Mouse (Mus musculus) midbrain, postnatal 0 days (tissue): Measurements from ENCODE around the gene Apoa4. TPM values are rescaled to one million over a fixed set of nuclear protein-coding genes. Genes with fewer than 3 reads are reported as not detected.
A peak's percentile ranks its signal among the peaks of the same experiment; 100 is the strongest.

Experiments used
- ATAC-seq: fragments of 200-750 bp; cut with Nextera tagmentation; 2 replicates; pipeline ENCODE4 v1.8.0; 2017; ENCODE audit warnings: moderate number of reproducible peaks, mild to moderate bottlenecking, moderate TSS enrichment, moderate library complexity; ENCODE audit not compliant: low FRiP score
- DNase-seq: peaks from one replicate; pipeline ENCODE4 v3.0.0-alpha.2; 2015; ENCODE audit warnings: low spot score
- H3K27ac ChIP-seq: fragments of 300-500 bp; sonication (generic); 2 replicates; pipeline ENCODE4 v1.5.1; 2014; ENCODE audit warnings: low read depth, mild to moderate bottlenecking, low read length, mixed read lengths
- H3K27me3 ChIP-seq: fragments of 300-500 bp; sonication (generic); 2 replicates; pipeline ENCODE4 v1.6.1; 2014; ENCODE audit warnings: low read length, control low read depth, mixed read lengths; ENCODE audit not compliant: insufficient read depth
- H3K36me3 ChIP-seq: fragments of 300-500 bp; sonication (generic); 2 replicates; pipeline ENCODE4 v1.6.1; 2014; ENCODE audit warnings: low read length, control low read depth, mixed read lengths; ENCODE audit not compliant: insufficient read depth
- H3K4me1 ChIP-seq: fragments of 300-500 bp; sonication (generic); 2 replicates; pipeline ENCODE4 v1.6.1; 2014; ENCODE audit warnings: mild to moderate bottlenecking, control low read depth, antibody characterized with exemption, low read length, mixed read lengths; ENCODE audit not compliant: insufficient read depth
- H3K4me2 ChIP-seq: fragments of 300-500 bp; sonication (generic); 2 replicates; pipeline ENCODE4 v1.6.1; 2014; ENCODE audit warnings: low read depth, mild to moderate bottlenecking, low read length, mixed read lengths; ENCODE audit not compliant: poor library complexity, severe bottlenecking
- H3K4me3 ChIP-seq: fragments of 300-500 bp; sonication (generic); 2 replicates; pipeline ENCODE4 v1.5.1; 2014; ENCODE audit warnings: low read depth, mild to moderate bottlenecking, low read length, moderate library complexity
- H3K9ac ChIP-seq: fragments of 300-500 bp; sonication (generic); replicated peaks from 2 replicates; pipeline ENCODE4 v1.6.1; 2014; ENCODE audit warnings: mild to moderate bottlenecking, low read length, moderate library complexity, mixed read lengths; ENCODE audit not compliant: poor library complexity, severe bottlenecking
- H3K9me3 ChIP-seq: fragments of 300-500 bp; sonication (generic); 2 replicates; pipeline ENCODE4 v1.6.1; 2016; ENCODE audit warnings: low read length, control low read depth
- CTCF ChIP-seq: IDR thresholded peaks from 2 replicates; pipeline ENCODE4 v1.5.1; 2016; ENCODE audit warnings: antibody characterized with exemption, mild to moderate bottlenecking
- WGBS: fragments of 180-500 bp; shearing (Covaris S2); extraction: QIAGEN DNeasy Blood & Tissue Kit; methylation state at CpG from one replicate; pipeline ENCODE4 v1.1.7; 2014; 5-methylcytosine and 5-hydroxymethylcytosine counted together
- polyA plus RNA-seq: library from polyadenylated mRNA; unstranded; fragments of >200 nt; fragmentation: Nextera tagmentation; extraction: Ambion mirVana; gene quantifications from 2 replicates; pipeline ENCODE4 v1.2.1, GENCODE M21; 2015
- total RNA-seq: library from RNA; depleted of rRNA; stranded (reverse); fragments of >200 nt; gene quantifications from 2 replicates; pipeline ENCODE4 v1.2.3, GENCODE M21; 2014

Gene Apoa4
- total and polyA plus RNA-seq, 2 experiments from 2014 or later = not detected

GRCm38 (mm10) chr9:46230450-46230975 is 10.0 kb upstream of the Apoa4 start:
- no peaks in the 10 kb centered on the region for H3K27me3 ChIP-seq
- H3K9me3 ChIP-seq = no peaks in the 10 kb centered on the region
- peak; percentile 17 for DNase-seq
- no peaks in the 10 kb centered on the region for H3K36me3 ChIP-seq
- TF ChIP-seq CTCF = no peak
- peak overlapping the region; percentile 46 for H3K4me3 ChIP-seq
- peak overlapping the region; percentile 75 for H3K27ac ChIP-seq
- H3K4me1 ChIP-seq = no peaks in the 10 kb centered on the region
- 15% methylated on average over 13 of the region's 13 CpGs for WGBS
- H3K9ac ChIP-seq = peak overlapping the region; percentile 47
- H3K4me2 ChIP-seq = peak overlapping the region; percentile 74
- no peak; the same call in none of the 2 replicates for ATAC-seq

- H3K4me3 ChIP-seq = no peak overlapping the region
- no peaks in the 10 kb centered on the region for H3K9me3 ChIP-seq
- H3K4me1 ChIP-seq = no peaks in the 10 kb centered on the region
- no peak for TF ChIP-seq CTCF
- H3K27me3 ChIP-seq = no peaks in the 10 kb centered on the region
- no peak for DNase-seq
- 87% methylated on average over 6 of the region's 6 CpGs for WGBS
- no peak overlapping the region for H3K9ac ChIP-seq
- no peak for ATAC-seq
- H3K27ac ChIP-seq = no peak overlapping the region
- no peaks in the 10 kb centered on the region for H3K36me3 ChIP-seq
- H3K4me2 ChIP-seq = no peak overlapping the region
These were observed 5.3 kb upstream of the Apoa4 start for GRCm38 (mm10) chr9:46235196-46235595.

GRCm38 (mm10) chr9:46235596-46235648 is 5.1 kb upstream of the Apoa4 start, which contains the start of gene Apoc3:
TSS of gene Apoc3 (minus strand) at chr9:46235636.
- H3K27ac ChIP-seq = no peak within 1 kb of the TSS
- H3K36me3 ChIP-seq = no peaks in the 10 kb centered on the region
- H3K4me3 ChIP-seq = no peak within 1 kb of the TSS
- ATAC-seq = no peak
- DNase-seq = no peak
- H3K4me2 ChIP-seq = no peak within 1 kb of the TSS
- H3K27me3 ChIP-seq = no peaks in the 10 kb centered on the region
- no peaks in the 10 kb centered on the region for H3K4me1 ChIP-seq
- no peak for TF ChIP-seq CTCF
- no peak within 1 kb of the TSS for H3K9ac ChIP-seq
- H3K9me3 ChIP-seq = no peaks in the 10 kb centered on the region

GRCm38 (mm10) chr9:46235649-46236048 is 4.8 kb upstream of the Apoa4 start:
- no peak overlapping the region for H3K27ac ChIP-seq
- no peaks in the 10 kb centered on the region for H3K4me1 ChIP-seq
- H3K9ac ChIP-seq = no peak overlapping the region
- H3K9me3 ChIP-seq = no peaks in the 10 kb centered on the region
- DNase-seq (no peak), ATAC-seq (no peak)
- H3K4me2 ChIP-seq = no peak overlapping the region
- no peak for TF ChIP-seq CTCF
- H3K4me3 ChIP-seq = no peak overlapping the region
- H3K36me3 ChIP-seq = no peaks in the 10 kb centered on the region
- WGBS = 51% methylated on average over 4 of the region's 4 CpGs
- H3K27me3 ChIP-seq = no peaks in the 10 kb centered on the region

- H3K9me3 ChIP-seq = no peaks in the 10 kb centered on the region
- no peak overlapping the region for H3K4me2 ChIP-seq
- no peak overlapping the region for H3K27ac ChIP-seq
- no peak overlapping the region for H3K4me3 ChIP-seq
- no peak for DNase-seq
- no peak overlapping the region for H3K9ac ChIP-seq
- no peaks in the 10 kb centered on the region for H3K36me3 ChIP-seq
- no peak for TF ChIP-seq CTCF
- H3K27me3 ChIP-seq = no peaks in the 10 kb centered on the region
- no peak for ATAC-seq
- no peaks in the 10 kb centered on the region for H3K4me1 ChIP-seq
- WGBS = 90% methylated on average over 7 of the region's 7 CpGs
These were observed 1.6 kb upstream of the Apoa4 start for GRCm38 (mm10) chr9:46238850-46239249.

GRCm38 (mm10) chr9:46241818-46242217 is 1.3 kb downstream of the Apoa4 start:
- ATAC-seq (no peak), DNase-seq (no peak)
- no peaks in the 10 kb centered on the region for H3K9me3 ChIP-seq
- H3K4me2 ChIP-seq = no peak overlapping the region
- no peaks in the 10 kb centered on the region for H3K36me3 ChIP-seq
- WGBS = 76% methylated on average over 2 of the region's 2 CpGs
- TF ChIP-seq CTCF = no peak
- no peak overlapping the region for H3K9ac ChIP-seq
- no peak overlapping the region for H3K4me3 ChIP-seq
- no peak overlapping the region for H3K27ac ChIP-seq
- no peaks in the 10 kb centered on the region for H3K27me3 ChIP-seq
- H3K4me1 ChIP-seq = no peaks in the 10 kb centered on the region

GRCm38 (mm10) chr9:46243122-46243521 is 2.6 kb downstream of the Apoa4 start:
- H3K9ac ChIP-seq = no peak overlapping the region
- ATAC-seq (no peak), DNase-seq (no peak)
- H3K4me2 ChIP-seq = no peak overlapping the region
- 74% methylated on average over 4 of the region's 4 CpGs for WGBS
- no peaks in the 10 kb centered on the region for H3K4me1 ChIP-seq
- no peak for TF ChIP-seq CTCF
- H3K9me3 ChIP-seq = no peaks in the 10 kb centered on the region
- 0 out of 2 replicates have a peak, but pooled peaks cover under 1% of the 10 kb centered on the region for H3K27me3 ChIP-seq
- no peaks in the 10 kb centered on the region for H3K36me3 ChIP-seq
- no peak overlapping the region for H3K27ac ChIP-seq
- H3K4me3 ChIP-seq = no peak overlapping the region
